ENCODE assay signal across 6 mouse cellular contexts in the genomic region with DNA sequence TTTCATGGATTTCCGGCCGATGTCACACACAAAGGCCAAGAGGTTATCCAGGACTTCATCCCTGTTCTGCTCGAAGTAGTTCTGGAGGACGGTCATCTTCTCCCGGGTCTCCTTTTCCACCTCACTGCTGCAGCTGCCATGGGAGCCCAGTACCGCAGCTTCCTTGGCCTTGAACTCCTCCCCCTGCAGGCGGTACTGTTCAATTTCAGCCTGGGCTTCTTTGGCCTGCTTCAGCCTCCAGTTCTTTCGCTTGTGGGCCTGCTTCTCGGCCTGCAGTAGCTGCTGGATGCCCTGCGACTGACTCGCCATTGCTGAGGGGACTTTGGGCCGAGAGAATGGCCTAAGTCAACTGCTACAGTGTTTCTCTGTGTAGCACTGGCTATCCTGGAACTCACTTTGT. TPM values are rescaled to one million over a fixed set of nuclear protein-coding genes. Genes with fewer than 3 reads are reported as not detected.
A peak's percentile ranks its signal among the peaks of the same experiment; 100 is the strongest.
DNase-seq lines count a peak whose midpoint lies in the region; ATAC-seq and TF ChIP-seq lines count a peak whose summit lies in the region.
"Not testable (repeated sequence)": the region's sequence is repeated elsewhere in the genome, so short reads cannot be mapped to it uniquely, and the experiment has no call there.

No protein-coding gene starts in this region.

- not testable (repeated sequence) for H3K9ac ChIP-seq in ES-Bruce4 (ENCODE audit: low read depth, poor library complexity, severe bottlenecking); liver, embryonic 14.5 days (replicated peaks); lung, postnatal 0 days (replicated peaks; ENCODE audit: low read depth)

- not testable (repeated sequence) for H3K36me3 ChIP-seq in ES-Bruce4 (ENCODE audit: control insufficient read depth, insufficient read depth, low read length, poor library complexity, severe bottlenecking); liver, embryonic 14.5 days (replicated peaks; ENCODE audit: control insufficient read depth, insufficient read depth, low read depth); lung, postnatal 0 days (ENCODE audit: insufficient read depth, low read length); thymus, adult 2 months (ENCODE audit: control insufficient read depth, insufficient read depth, low read length)

- peak; percentile 66 for DNase-seq in R1 (ENCODE audit: low read depth, low spot score)
- not testable (repeated sequence) for DNase-seq in liver, embryonic 14.5 days (ENCODE audit: low read depth in 3 of 3, low spot score in 3 of 3); lung, postnatal 0 days (ENCODE audit: low spot score); thymus, adult 2 months

- not testable (repeated sequence) for H3K4me1 ChIP-seq in ES-Bruce4 (ENCODE audit: control insufficient read depth, insufficient read depth, low read length); liver, embryonic 14.5 days (replicated peaks; ENCODE audit: control insufficient read depth in 2 of 2, insufficient read depth in 2 of 2, low read length in 1 of 2); lung, postnatal 0 days (ENCODE audit: insufficient read depth, low read depth, low read length); thymus, adult 2 months (replicated peaks; ENCODE audit: control insufficient read depth, insufficient read depth, low read length)

- ATAC-seq in granulocyte monocyte progenitor cell, adult 5-6 weeks (replicated peaks; ENCODE audit: poor library complexity, severe bottlenecking): 0 out of 2 replicates have a peak, but pooled peaks have one; percentile 7
- ATAC-seq in liver, embryonic 14.5 days (ENCODE audit: insufficient read depth); lung, postnatal 0 days: not testable (repeated sequence)

- H3K9me3 ChIP-seq in ES-Bruce4 (replicated peaks; ENCODE audit: control insufficient read depth, insufficient read depth, low read length, poor library complexity, severe bottlenecking); liver, embryonic 14.5 days (ENCODE audit: control insufficient read depth, low read length); lung, postnatal 0 days (ENCODE audit: low read length): not testable (repeated sequence)

- TF ChIP-seq EP300 in ES-Bruce4 (IDR thresholded peaks at IDR 0.05; ENCODE audit: insufficient read depth, low read depth, low read length); liver, embryonic 14.5 days (IDR thresholded peaks at IDR 0.05; ENCODE audit: low read depth); lung, postnatal 0 days (IDR thresholded peaks at IDR 0.05): not testable (repeated sequence)

- TF ChIP-seq POLR2A in ES-Bruce4 (IDR thresholded peaks at IDR 0.05; ENCODE audit: insufficient read depth, low read length); thymus, adult 2 months (IDR thresholded peaks at IDR 0.05; ENCODE audit: control insufficient read depth, extremely low read depth, insufficient read depth, low read length, poor library complexity): not testable (repeated sequence)

- H3K27me3 ChIP-seq in ES-Bruce4 (ENCODE audit: control insufficient read depth, insufficient read depth, low read length, poor library complexity, severe bottlenecking); liver, embryonic 14.5 days (ENCODE audit: control insufficient read depth, insufficient read depth, low read length); lung, postnatal 0 days (replicated peaks; ENCODE audit: insufficient read depth, low read length); thymus, adult 2 months (ENCODE audit: control insufficient read depth, insufficient read depth, low read length): not testable (repeated sequence)

- H3K4me2 ChIP-seq in liver, embryonic 14.5 days (ENCODE audit: low read depth); lung, postnatal 0 days (replicated peaks; ENCODE audit: low read depth, low read length): not testable (repeated sequence)

- H3K4me3 ChIP-seq in ES-Bruce4 (ENCODE audit: low read depth, low read length); liver, embryonic 14.5 days (ENCODE audit: insufficient read depth in 1 of 2, low read depth in 2 of 2, low read length in 2 of 2); lung, postnatal 0 days (ENCODE audit: low read depth, low read length); thymus, adult 2 months (ENCODE audit: control insufficient read depth, insufficient read depth, low read length): not testable (repeated sequence)

- not testable (repeated sequence) for H3K27ac ChIP-seq in ES-Bruce4 (ENCODE audit: insufficient read depth, low read length); liver, embryonic 14.5 days; lung, postnatal 0 days (ENCODE audit: low read length); thymus, adult 2 months (ENCODE audit: control insufficient read depth, insufficient read depth, low read length)

- WGBS in liver, embryonic 14.5 days (ENCODE audit: insufficient replicate concordance): 62% methylated on average over 12 of the region's 12 CpGs
- WGBS in lung, postnatal 0 days: 74% methylated on average over 12 of the region's 12 CpGs
- WGBS in thymus, adult 2 months: 91% methylated on average over 12 of the region's 12 CpGs

- TF ChIP-seq CTCF in ES-Bruce4 (IDR thresholded peaks at IDR 0.05; ENCODE audit: low read depth, low read length): peak; percentile 9
- peak; percentile 36 for TF ChIP-seq CTCF in liver, embryonic 14.5 days (IDR thresholded peaks at IDR 0.05; ENCODE audit: low read depth)
- TF ChIP-seq CTCF in lung, postnatal 0 days (IDR thresholded peaks at IDR 0.05): peak; percentile 21; the same call in 1 of the 2 replicates
- TF ChIP-seq CTCF in thymus, adult 2 months (IDR thresholded peaks at IDR 0.05; ENCODE audit: borderline replicate concordance, control insufficient read depth, extremely low read depth, insufficient read depth, low read length, poor library complexity): 0 out of 2 replicates have a peak, but pooled peaks have one; percentile 16

RNA-seq across cellular contexts. Expression of a gene that starts 29.6 kb away (rescaled TPM):
- polyA plus RNA-seq in ES-Bruce4 (2011; ENCODE audit: insufficient read depth, insufficient read length, low read depth, missing spikeins): 28.3 and 35.4 TPM in 2 replicates
- total RNA-seq in granulocyte monocyte progenitor cell, adult 5-6 weeks (2014; fragmentation: Nextera tagmentation): 15.6 and 22.8 TPM in 2 replicates
- 18.2 and 22.8 TPM in 2 replicates for total RNA-seq in granulocyte monocyte progenitor cell, adult 5-6 weeks (2017)
- 1.8 and 3.8 TPM in 2 replicates for polyA plus RNA-seq in liver, embryonic 14.5 days (2012; rRNA removed)
- polyA plus RNA-seq in liver, embryonic 14.5 days (2014; fragmentation: Nextera tagmentation; extraction: Ambion mirVana): 22.9 and 23.5 TPM in 2 replicates
- 58.5 and 59.7 TPM in 2 replicates for polyA plus RNA-seq in lung, postnatal 0 days (2015; fragmentation: Nextera tagmentation; extraction: Ambion mirVana)
- 1.3 and 1.7 TPM in 2 replicates for polyA plus RNA-seq in thymus, adult 2 months (2012; rRNA removed)
